Mouse (Mus musculus) E14TG2a.4 (cell line): ENCODE measurements around the gene Selenof.

ENCODE experiments used
- H3K27me3 ChIP-seq: 2 replicates; pipeline ENCODE4 v1.6.1; 2014; ENCODE audit warnings: low read length, control low read depth; ENCODE audit not compliant: insufficient read depth
- H3K36me3 ChIP-seq: 2 replicates; pipeline ENCODE4 v1.6.1; 2014; ENCODE audit warnings: low read length, control low read depth; ENCODE audit not compliant: insufficient read depth
- H3K4me1 ChIP-seq: replicated peaks from 2 replicates; pipeline ENCODE4 v1.6.1; 2014; ENCODE audit warnings: low read depth, low read length, control low read depth
- H3K4me3 ChIP-seq: replicated peaks from 2 replicates; pipeline ENCODE4 v1.5.1; 2014; ENCODE audit warnings: mild to moderate bottlenecking, low read length
- H3K9me3 ChIP-seq: 2 replicates; pipeline ENCODE4 v1.6.1; 2014; ENCODE audit warnings: low read length, control low read depth
- CTCF ChIP-seq: conservative IDR thresholded peaks from 2 replicates; pipeline ENCODE4 v1.5.1; 2014; ENCODE audit warnings: low read length
- NANOG ChIP-seq: IDR thresholded peaks from 2 replicates; pipeline ENCODE4 v1.6.1; 2014; ENCODE audit warnings: borderline replicate concordance, low read length, mixed read lengths
- POU5F1 ChIP-seq: IDR thresholded peaks from 2 replicates; pipeline ENCODE4 v1.6.1; 2014; ENCODE audit warnings: low read length, borderline replicate concordance

The Selenof gene

DNA sequence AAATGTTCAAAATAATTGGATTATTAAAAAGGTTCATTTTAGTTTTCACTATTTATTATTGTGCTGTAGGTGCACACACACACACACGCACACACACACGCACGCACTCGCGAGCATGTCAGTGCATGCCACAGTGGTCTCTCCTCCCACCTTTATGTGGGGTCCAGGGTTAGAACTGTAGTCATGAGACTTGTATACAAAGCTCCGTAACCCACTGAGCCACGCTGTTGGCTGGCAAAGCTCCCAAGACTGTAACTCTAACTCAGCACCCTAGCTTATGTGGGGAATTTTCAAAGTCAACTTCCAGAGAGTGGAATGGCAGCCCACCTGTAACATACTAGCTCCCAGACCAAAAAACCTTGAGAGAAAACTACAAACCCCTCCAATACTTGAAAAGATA is 25.0 kb upstream of the Selenof start:
- Histone ChIP-seq H3K4me3 (no peak overlapping the region), H3K4me1 (0 out of 2 replicates have a peak, but pooled peaks cover 4% of the 10 kb centered on the region)

GRCm38 (mm10) chr3:144545832-144546231 is 24.3 kb upstream of the Selenof start:
- 0 out of 2 replicates have a peak, but pooled peaks cover 4% of the 10 kb centered on the region for H3K4me1 ChIP-seq
- no peak for TF ChIP-seq POU5F1
- TF ChIP-seq CTCF, result no peak
- TF ChIP-seq NANOG, result no peak
- no peaks in the 10 kb centered on the region for H3K36me3 ChIP-seq

More for the DNA sequence above, 25.0 kb upstream of the Selenof start:
- TF ChIP-seq NANOG (no peak), CTCF (no peak), POU5F1 (no peak)
- no peaks in the 10 kb centered on the region for H3K27me3 ChIP-seq
- H3K36me3 ChIP-seq, result no peaks in the 10 kb centered on the region
- H3K9me3 ChIP-seq, result no peaks in the 10 kb centered on the region

GRCm38 (mm10) chr3:144546490-144546889 is 23.6 kb upstream of the Selenof start:
- Histone ChIP-seq H3K9me3 (no peaks in the 10 kb centered on the region), H3K36me3 (no peaks in the 10 kb centered on the region), H3K4me3 (no peak overlapping the region), H3K27me3 (no peaks in the 10 kb centered on the region), H3K4me1 (0 out of 2 replicates have a peak, but pooled peaks cover 4% of the 10 kb centered on the region)
- TF ChIP-seq POU5F1 (no peak), CTCF (no peak), NANOG (no peak)

More at GRCm38 (mm10) chr3:144545832-144546231, 24.3 kb upstream of the Selenof start:
- no peaks in the 10 kb centered on the region for H3K27me3 ChIP-seq
- no peak overlapping the region for H3K4me3 ChIP-seq
- no peaks in the 10 kb centered on the region for H3K9me3 ChIP-seq

DNA sequence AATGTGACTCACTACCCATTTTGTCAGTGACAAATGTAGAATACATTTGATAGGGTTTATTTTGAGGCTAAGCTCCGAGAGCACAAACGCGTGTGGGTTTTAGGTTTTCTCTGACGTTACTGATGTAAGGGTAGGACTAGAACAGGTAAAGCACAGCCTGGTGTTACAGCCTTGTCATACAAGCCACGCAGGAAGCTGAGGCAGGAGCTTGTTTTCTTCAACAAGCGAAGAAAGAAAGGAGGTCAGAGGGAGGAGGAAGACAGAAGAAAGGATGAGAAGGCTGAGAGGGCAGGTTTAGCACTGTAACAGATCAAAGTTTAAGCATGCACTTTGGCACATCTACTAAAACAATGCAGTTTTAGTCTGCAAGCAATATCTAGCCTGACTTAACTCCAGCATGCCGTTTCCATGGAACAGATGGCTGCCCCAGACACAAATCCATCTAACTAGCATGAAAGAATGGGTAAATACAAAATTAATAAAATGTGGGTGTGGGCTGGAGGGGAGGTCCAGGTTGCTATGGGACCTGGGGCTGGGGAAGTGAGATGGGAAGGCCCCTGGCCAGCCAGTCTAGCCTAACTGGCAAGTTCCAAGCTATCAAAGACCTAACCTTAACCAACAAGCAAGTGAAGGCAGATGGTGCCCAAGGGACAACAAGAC is 21.8 kb upstream of the Selenof start:
- no peaks in the 10 kb centered on the region for H3K36me3 ChIP-seq
- H3K9me3 ChIP-seq, result no peaks in the 10 kb centered on the region
- 0 out of 2 replicates have a peak, but pooled peaks cover 4% of the 10 kb centered on the region for H3K4me1 ChIP-seq
- no peak overlapping the region for H3K4me3 ChIP-seq
- H3K27me3 ChIP-seq, result no peaks in the 10 kb centered on the region
- TF ChIP-seq CTCF (no peak), NANOG (no peak), POU5F1 (no peak)

GRCm38 (mm10) chr3:144550036-144550435 is 20.1 kb upstream of the Selenof start:
- no peaks in the 10 kb centered on the region for H3K9me3 ChIP-seq
- no peaks in the 10 kb centered on the region for H3K36me3 ChIP-seq
- no peak overlapping the region for H3K4me3 ChIP-seq
- H3K4me1 ChIP-seq, result peaks cover 17% of the 10 kb centered on the region
- H3K27me3 ChIP-seq, result no peaks in the 10 kb centered on the region
- TF ChIP-seq NANOG (no peak), POU5F1 (no peak), CTCF (no peak)

DNA sequence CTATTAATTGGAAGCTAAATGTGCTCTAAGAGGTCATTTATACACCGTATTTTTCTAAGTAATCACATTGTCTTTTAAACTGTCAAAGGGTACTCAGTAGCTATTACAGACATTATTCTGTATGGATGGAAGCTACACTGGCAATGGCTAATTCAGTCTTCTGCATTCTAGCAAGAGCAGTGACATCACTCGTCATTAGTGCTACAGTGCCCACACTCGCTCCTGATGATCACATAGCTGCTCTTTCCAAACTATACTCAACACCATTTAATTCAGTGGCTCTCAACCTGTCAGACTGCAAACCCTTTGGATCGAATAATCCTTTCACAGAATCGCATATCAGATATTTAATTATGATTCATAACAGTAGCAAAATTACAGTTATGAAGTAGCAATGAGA is 19.4 kb upstream of the Selenof start:
- Histone ChIP-seq H3K36me3 (no peaks in the 10 kb centered on the region), H3K4me3 (no peak overlapping the region), H3K4me1 (peaks cover 21% of the 10 kb centered on the region), H3K9me3 (no peaks in the 10 kb centered on the region), H3K27me3 (no peaks in the 10 kb centered on the region)
- no peak for TF ChIP-seq POU5F1
- no peak for TF ChIP-seq NANOG
- TF ChIP-seq CTCF, result no peak

- Histone ChIP-seq H3K27me3 (no peaks in the 10 kb centered on the region), H3K9me3 (no peaks in the 10 kb centered on the region), H3K4me3 (no peak overlapping the region), H3K4me1 (peaks cover 28% of the 10 kb centered on the region), H3K36me3 (no peaks in the 10 kb centered on the region)
- TF ChIP-seq NANOG (no peak), CTCF (no peak)
These were observed 18.7 kb upstream of the Selenof start for GRCm38 (mm10) chr3:144551416-144551815.

DNA sequence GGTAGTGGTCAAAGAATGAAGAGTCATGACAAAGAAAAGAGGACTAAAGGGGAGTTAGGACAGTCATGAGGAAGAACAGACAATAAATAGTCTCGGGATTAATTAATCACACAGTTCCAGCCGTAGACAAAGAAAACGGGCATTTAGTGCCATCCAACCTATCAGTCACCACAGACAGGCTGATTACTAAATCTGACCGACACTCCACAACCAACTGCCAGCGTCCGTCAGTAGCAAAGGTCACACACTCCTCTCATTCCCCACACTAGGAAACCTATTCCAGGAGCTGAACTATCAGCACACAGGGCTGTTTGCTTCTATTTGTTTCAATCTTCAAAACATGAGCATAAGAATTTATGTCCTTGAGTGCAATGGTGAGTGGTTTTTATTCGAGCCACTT is 16.2 kb upstream of the Selenof start:
- Histone ChIP-seq H3K9me3 (no peaks in the 10 kb centered on the region), H3K4me3 (no peak overlapping the region), H3K4me1 (peaks cover 48% of the 10 kb centered on the region), H3K27me3 (no peaks in the 10 kb centered on the region; the same call in 1 of the 2 replicates), H3K36me3 (no peaks in the 10 kb centered on the region)
- TF ChIP-seq POU5F1 (no peak), CTCF (no peak), NANOG (no peak)
